Comparison of ENCODE assay signal across 9 mouse cellular contexts in genomic region chr19:6952712-6953037, GRCm38 (mm10). TPM values are rescaled to one million over a fixed set of nuclear protein-coding genes. Genes with fewer than 3 reads are reported as not detected.
DNase-seq lines count a peak whose midpoint lies in the region; ATAC-seq and TF ChIP-seq lines count a peak whose summit lies in the region.
"Had no signal": no experiment of that assay in that cellular context is flagged by ENCODE, and none has a peak within 500 bp of the region (broad histone marks: within the 10 kb centered on the region; RNA-seq: fewer than 3 reads in every experiment).

No protein-coding gene starts in this region.

- H3K36me3 ChIP-seq in forebrain, embryonic 15.5 days: no peaks in the 10 kb centered on the region
- H3K36me3 ChIP-seq in liver, embryonic 13.5 days: peaks cover 17% of the 10 kb centered on the region
- peaks cover 11% of the 10 kb centered on the region; the same call in 1 of the 2 replicates for H3K36me3 ChIP-seq in neural tube, embryonic 15.5 days

- ATAC-seq in forebrain, embryonic 15.5 days (replicated peaks): no peak
- ATAC-seq in liver, embryonic 13.5 days (ENCODE audit: low read depth): 0 out of 2 replicates have a peak, but pooled peaks have one; percentile 3
- no peak for ATAC-seq in neural tube, embryonic 15.5 days (ENCODE audit: low FRiP score)

- peaks cover 21% of the 10 kb centered on the region for H3K4me1 ChIP-seq in forebrain, embryonic 15.5 days
- H3K4me1 ChIP-seq in liver, embryonic 13.5 days (replicated peaks): peaks cover 51% of the 10 kb centered on the region
- peaks cover 33% of the 10 kb centered on the region for H3K4me1 ChIP-seq in neural tube, embryonic 15.5 days

- no peak for TF ChIP-seq CTCF in layer of hippocampus, adult 2 months (conservative IDR thresholded peaks at IDR 0.05)

- H3K9me3 ChIP-seq in forebrain, embryonic 15.5 days: no peaks in the 10 kb centered on the region
- no peaks in the 10 kb centered on the region for H3K9me3 ChIP-seq in liver, embryonic 13.5 days (replicated peaks)
- no peaks in the 10 kb centered on the region for H3K9me3 ChIP-seq in neural tube, embryonic 15.5 days (replicated peaks)

- H3K4me3 ChIP-seq in layer of hippocampus, adult 2 months: peak overlapping the region; percentile 66
- H3K4me3 ChIP-seq in forebrain, embryonic 15.5 days: peak overlapping the region; percentile 63
- H3K4me3 ChIP-seq in liver, embryonic 13.5 days (replicated peaks): peak overlapping the region; percentile 74
- H3K4me3 ChIP-seq in neural tube, embryonic 15.5 days (replicated peaks): peak overlapping the region; percentile 56

- DNase-seq in layer of hippocampus, adult 2 months (ENCODE audit: low spot score in 2 of 2): no peak
- DNase-seq in layer of hippocampus, postnatal 25 days (ENCODE audit: extremely low spot score in 1 of 2, low spot score in 1 of 2): no peak
- DNase-seq in induced T-regulatory cell, adult 2 months (ENCODE audit: low read depth): peak; percentile 45
- no peak for DNase-seq in liver, embryonic 13.5 days
- DNase-seq in right cerebral cortex, adult 2 months (ENCODE audit: low spot score in 2 of 2): no peak
- DNase-seq in layer of hippocampus, adult 9-11 months: no peak

- 14% methylated on average over 3 of the region's 3 CpGs for WGBS in forebrain, embryonic 15.5 days
- 0% methylated on average over 3 of the region's 3 CpGs for WGBS in liver, embryonic 13.5 days (ENCODE audit: insufficient replicate concordance)
- 42% methylated on average over 3 of the region's 3 CpGs for WGBS in neural tube, embryonic 15.5 days

- no peaks in the 10 kb centered on the region for H3K27me3 ChIP-seq in forebrain, embryonic 15.5 days
- H3K27me3 ChIP-seq in liver, embryonic 13.5 days: no peaks in the 10 kb centered on the region
- no peaks in the 10 kb centered on the region for H3K27me3 ChIP-seq in neural tube, embryonic 15.5 days (replicated peaks)
- H3K27me3 ChIP-seq: Patski had no signal

- H3K27ac ChIP-seq in layer of hippocampus, adult 2 months: peak overlapping the region; percentile 97
- peak overlapping the region; percentile 95 for H3K27ac ChIP-seq in forebrain, embryonic 15.5 days (replicated peaks)
- H3K27ac ChIP-seq in liver, embryonic 13.5 days: peak overlapping the region; percentile 93
- H3K27ac ChIP-seq in neural tube, embryonic 15.5 days (replicated peaks): peak overlapping the region; percentile 90

- peak overlapping the region; percentile 94 for H3K4me2 ChIP-seq in forebrain, embryonic 15.5 days (replicated peaks)
- H3K4me2 ChIP-seq in liver, embryonic 13.5 days: peak overlapping the region; percentile 92
- peak overlapping the region; percentile 99 for H3K4me2 ChIP-seq in neural tube, embryonic 15.5 days

- peak overlapping the region; percentile 74 for H3K9ac ChIP-seq in forebrain, embryonic 15.5 days (replicated peaks)
- peak overlapping the region; percentile 82 for H3K9ac ChIP-seq in liver, embryonic 13.5 days
- H3K9ac ChIP-seq in neural tube, embryonic 15.5 days (replicated peaks): peak overlapping the region; percentile 58

RNA-seq across cellular contexts. Expression of gene Gpr137, which starts 10.4 kb away (rescaled TPM):
- 100 to 1,000 TPM in 1 of 2 experiments, 10 to 100 TPM in 1; 100.0 to 105 TPM for total RNA-seq in layer of hippocampus, adult 2 months (2021)
- total RNA-seq in layer of hippocampus, postnatal 25 days (2021): 100 to 1,000 TPM; 103 to 106 TPM
- polyA plus RNA-seq in forebrain, embryonic 15.5 days (2015; fragmentation: Nextera tagmentation; extraction: Ambion mirVana): 48.0 and 48.2 TPM in 2 replicates
- 6.4 and 7.3 TPM in 2 replicates for polyA plus RNA-seq in liver, embryonic 13.5 days (2015; fragmentation: Nextera tagmentation; extraction: Ambion mirVana)
- polyA plus RNA-seq in neural tube, embryonic 15.5 days (2015; fragmentation: Nextera tagmentation; extraction: Ambion mirVana): 59.8 and 72.3 TPM in 2 replicates

RNA-seq across cellular contexts. Expression of gene Bad, which starts 11.0 kb away (rescaled TPM):
- 10 to 100 TPM; 43.1 to 43.8 TPM for total RNA-seq in layer of hippocampus, adult 2 months (2021)
- total RNA-seq in layer of hippocampus, postnatal 25 days (2021): 10 to 100 TPM; 42.7 to 44.5 TPM
- polyA plus RNA-seq in forebrain, embryonic 15.5 days (2015; fragmentation: Nextera tagmentation; extraction: Ambion mirVana): 83.7 and 83.8 TPM in 2 replicates
- polyA plus RNA-seq in liver, embryonic 13.5 days (2015; fragmentation: Nextera tagmentation; extraction: Ambion mirVana): 32.2 and 34.6 TPM in 2 replicates
- 90.8 and 90.9 TPM in 2 replicates for polyA plus RNA-seq in neural tube, embryonic 15.5 days (2015; fragmentation: Nextera tagmentation; extraction: Ambion mirVana)

RNA-seq across cellular contexts. Expression of gene Kcnk4, which starts 18.4 kb away (rescaled TPM):
- 10 to 100 TPM; 15.3 to 18.2 TPM for total RNA-seq in layer of hippocampus, adult 2 months (2021)
- 10 to 100 TPM; 18.4 to 20.2 TPM for total RNA-seq in layer of hippocampus, postnatal 25 days (2021)
- polyA plus RNA-seq in forebrain, embryonic 15.5 days (2015; fragmentation: Nextera tagmentation; extraction: Ambion mirVana): 1.4 and 1.8 TPM in 2 replicates
- 0.06 TPM in 1 of 2 replicates, not detected in the other for polyA plus RNA-seq in liver, embryonic 13.5 days (2015; fragmentation: Nextera tagmentation; extraction: Ambion mirVana)
- 11.8 and 13.8 TPM in 2 replicates for polyA plus RNA-seq in neural tube, embryonic 15.5 days (2015; fragmentation: Nextera tagmentation; extraction: Ambion mirVana)

RNA-seq across cellular contexts. Expression of gene Ppp1r14b, which starts 22.1 kb away (rescaled TPM):
- 10 to 100 TPM; 68.2 to 71.4 TPM for total RNA-seq in layer of hippocampus, adult 2 months (2021)
- total RNA-seq in layer of hippocampus, postnatal 25 days (2021): 10 to 100 TPM; 63.3 to 69.8 TPM
- polyA plus RNA-seq in forebrain, embryonic 15.5 days (2015; fragmentation: Nextera tagmentation; extraction: Ambion mirVana): 263 and 289 TPM in 2 replicates
- polyA plus RNA-seq in liver, embryonic 13.5 days (2015; fragmentation: Nextera tagmentation; extraction: Ambion mirVana): 73.6 and 81.7 TPM in 2 replicates
- polyA plus RNA-seq in neural tube, embryonic 15.5 days (2015; fragmentation: Nextera tagmentation; extraction: Ambion mirVana): 141 and 159 TPM in 2 replicates

RNA-seq across cellular contexts. Expression of gene Plcb3, which starts 23.6 kb away (rescaled TPM):
- 10 to 100 TPM; 14.8 to 17.4 TPM for total RNA-seq in layer of hippocampus, adult 2 months (2021)
- total RNA-seq in layer of hippocampus, postnatal 25 days (2021): 10 to 100 TPM; 14.8 to 16.0 TPM
- 11.2 and 11.5 TPM in 2 replicates for polyA plus RNA-seq in forebrain, embryonic 15.5 days (2015; fragmentation: Nextera tagmentation; extraction: Ambion mirVana)
- polyA plus RNA-seq in liver, embryonic 13.5 days (2015; fragmentation: Nextera tagmentation; extraction: Ambion mirVana): 5.6 and 6.3 TPM in 2 replicates
- 14.1 and 23.4 TPM in 2 replicates for polyA plus RNA-seq in neural tube, embryonic 15.5 days (2015; fragmentation: Nextera tagmentation; extraction: Ambion mirVana)
